Mouse (Mus musculus) c-Kit-negative CD71-positive TER-119-positive erythroid progenitor cells, embryonic 14.5 days (primary cell): ENCODE data around the gene Eva1b.

ENCODE experiments used
- DNase-seq: peaks from one replicate; pipeline ENCODE4 v3.0.0-alpha.2; 2013; ENCODE audit warnings: low read depth, low spot score

Eva1b gene

DNA sequence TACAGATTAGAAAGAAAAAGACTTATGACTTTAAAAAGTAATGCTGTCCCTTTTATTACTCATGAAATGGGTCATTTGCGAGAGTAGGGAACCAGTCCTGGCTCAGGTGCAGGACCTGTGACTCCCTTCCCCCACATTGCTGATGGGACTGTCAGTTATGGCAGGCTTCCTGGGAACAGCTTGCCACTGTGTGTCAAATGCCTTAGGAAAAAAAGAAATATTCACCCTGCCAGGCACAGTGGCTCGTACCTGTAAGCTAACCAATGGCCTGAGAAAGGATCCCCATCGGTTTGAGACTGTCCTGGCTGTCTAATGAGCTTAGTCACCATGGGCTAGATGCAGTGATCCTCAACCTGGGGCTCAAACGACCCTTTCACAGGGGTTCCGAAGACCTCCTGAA, 27.5 kb upstream of the Eva1b start:
- no peak for DNase-seq

DNA sequence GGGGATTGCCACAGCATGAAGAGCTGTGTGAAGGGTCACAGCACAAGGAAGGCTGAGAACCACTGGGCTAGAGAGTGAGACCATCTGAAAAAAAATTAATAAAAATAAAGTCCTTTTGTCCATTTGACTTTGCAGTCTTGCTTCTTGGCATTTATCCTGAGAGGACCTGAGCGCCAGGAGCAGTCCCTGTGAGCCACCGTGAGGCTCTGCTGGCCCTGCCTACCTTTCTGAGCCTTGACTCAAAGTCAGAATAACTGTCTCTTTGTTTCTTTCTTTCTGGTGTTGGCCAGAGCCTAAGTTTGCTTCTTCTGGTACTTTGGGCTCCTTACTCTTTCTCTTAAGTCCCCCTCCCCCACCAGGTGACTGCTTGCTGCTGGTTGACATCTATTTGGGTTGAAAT, 27.0 kb upstream of the Eva1b start:
- DNase-seq = no peak

DNA sequence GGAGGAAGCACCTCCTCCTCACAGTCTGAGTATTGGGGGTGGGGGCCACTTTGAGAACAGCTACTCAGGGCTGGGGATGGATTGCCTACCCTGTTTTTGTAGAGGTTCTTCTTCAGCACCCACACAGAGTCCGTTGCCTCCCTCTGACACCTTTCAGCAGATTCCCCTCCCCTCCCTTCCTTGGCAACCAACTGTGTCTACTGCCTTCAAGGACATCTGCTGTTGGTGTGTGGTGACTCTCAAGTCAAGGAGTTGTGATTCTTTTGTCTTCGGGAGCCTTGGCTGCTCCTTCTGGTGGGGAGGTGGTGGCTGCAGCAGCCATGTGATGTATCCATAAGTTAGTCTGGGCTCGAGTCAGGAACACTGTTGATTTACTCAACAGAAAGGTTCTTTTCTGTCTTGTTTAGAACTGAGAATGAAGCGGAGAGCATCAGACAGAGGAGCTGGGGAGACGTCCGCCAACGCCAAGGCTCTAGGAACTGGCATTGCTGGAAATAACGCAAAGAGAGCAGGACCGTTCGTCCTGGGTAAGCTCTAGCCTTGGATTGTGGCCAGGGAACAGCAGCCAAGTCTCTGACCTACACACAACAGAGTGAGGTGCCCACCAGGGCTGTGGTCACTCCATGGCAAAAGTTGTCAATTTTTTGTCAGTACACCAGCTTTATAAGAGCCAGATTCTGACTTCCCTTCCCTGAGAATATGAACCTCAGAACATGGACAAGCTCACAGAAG, 24.1 kb upstream of the Eva1b start:
- DNase-seq = no peak

DNA sequence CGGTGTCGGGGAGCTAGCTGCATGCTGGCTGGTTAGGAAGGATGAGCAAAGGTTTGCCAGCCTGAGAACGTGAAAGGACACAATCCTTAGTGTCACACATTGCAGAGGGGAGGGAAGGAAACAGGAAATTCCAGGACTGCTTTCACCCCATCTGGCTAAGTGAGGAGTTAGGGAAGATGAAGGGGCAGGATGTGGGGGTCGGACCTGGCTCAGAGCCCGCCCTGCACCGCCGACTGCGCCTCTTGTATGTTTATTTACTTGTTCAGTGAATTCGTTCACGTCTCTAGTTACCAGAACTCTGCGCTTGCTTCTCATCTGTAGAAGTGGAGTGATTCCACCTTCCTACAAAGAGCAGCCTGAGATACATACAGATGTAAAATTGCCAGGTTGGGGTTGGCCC, 17.0 kb upstream of the Eva1b start:
- DNase-seq = no peak

DNA sequence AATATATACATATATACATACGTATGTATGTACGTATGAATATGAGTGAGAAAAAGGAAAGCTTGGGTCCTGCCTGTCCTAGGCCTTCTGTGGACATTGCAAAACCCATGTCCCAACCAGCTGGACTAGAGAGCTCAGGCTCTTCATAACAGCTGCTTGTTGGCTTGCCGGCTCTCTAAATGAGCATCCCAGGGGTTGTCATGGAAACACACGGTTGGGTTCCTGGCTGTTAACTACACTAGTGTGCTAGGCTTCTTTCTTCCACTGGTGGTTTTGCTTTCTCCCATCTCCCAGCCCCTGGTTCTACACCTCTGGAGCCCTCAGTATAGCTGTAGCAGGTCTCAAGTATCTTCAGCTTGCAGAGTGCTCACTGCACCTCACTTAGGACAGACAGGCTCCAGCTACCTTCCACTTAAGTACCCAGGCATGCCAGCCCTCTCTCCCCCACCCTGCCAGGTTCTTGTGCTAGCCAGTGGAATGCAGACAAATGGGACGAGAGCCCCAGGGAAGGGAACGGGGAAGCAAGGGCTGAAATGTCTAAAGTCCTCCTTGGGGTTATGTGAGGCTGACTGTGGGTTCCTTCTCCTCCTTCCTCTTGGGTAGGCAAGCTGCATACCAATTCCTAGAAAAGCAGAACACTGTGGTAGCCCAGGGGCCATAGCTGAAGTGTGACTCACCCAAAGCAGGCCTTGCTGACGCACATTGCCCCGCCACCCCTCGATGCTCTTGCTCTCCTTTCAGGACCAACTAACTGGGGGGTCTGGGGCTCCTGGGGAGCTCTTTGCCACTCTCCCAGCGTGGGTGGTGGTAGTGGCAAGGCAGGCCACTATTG, 16.0 kb upstream of the Eva1b start:
- DNase-seq = no peak

DNA sequence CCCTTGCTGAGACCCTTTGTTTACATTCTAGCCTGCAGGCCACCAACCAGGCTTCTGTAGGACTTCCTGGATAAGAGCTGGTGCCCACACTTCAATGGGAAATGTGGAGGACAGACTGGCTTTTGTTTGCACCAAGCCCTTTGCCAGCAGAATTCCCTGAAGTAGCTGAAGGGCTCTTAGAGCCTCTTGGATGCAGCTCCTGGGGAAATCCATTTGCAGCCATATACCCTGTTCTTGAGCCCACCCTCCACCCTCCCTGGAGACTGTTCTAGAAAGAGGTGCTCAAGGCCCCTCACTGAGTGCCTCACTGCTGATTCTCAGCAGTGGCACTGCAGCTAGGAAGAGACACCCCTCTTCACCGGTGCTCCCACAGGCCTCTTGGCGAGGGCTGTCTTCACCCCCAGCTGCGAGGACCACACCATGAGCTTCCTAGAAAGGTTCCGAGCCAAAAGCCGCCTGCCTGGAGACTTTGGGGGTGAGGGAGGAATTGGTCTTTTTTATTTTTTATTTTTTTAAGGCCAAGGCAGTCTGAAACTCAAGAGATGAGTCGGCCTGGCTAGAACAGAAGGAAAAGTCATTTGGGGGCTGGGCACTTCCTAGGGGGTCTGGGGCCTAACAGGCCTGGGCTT, 14.8 kb upstream of the Eva1b start:
- DNase-seq = no peak

DNA sequence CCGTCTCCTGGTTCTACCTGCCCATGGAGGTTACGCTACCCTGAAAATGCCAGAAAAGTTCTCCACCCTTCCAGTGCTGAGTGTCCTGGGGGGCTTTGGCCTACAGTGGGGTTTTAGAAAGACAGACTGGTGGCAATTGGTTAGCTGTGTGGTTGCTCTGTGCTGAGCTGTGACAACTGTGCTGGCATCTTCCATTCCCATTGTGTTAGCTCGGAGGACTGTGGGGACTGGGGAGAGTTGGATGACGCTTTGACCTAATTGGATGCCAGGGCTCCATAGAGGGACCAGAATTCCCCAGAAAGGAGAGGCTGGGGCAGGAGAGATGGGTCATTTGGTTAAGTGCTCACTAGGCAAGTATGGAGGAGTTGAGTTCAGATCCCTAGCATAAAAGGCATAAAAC, 13.3 kb upstream of the Eva1b start:
- DNase-seq = no peak

DNA sequence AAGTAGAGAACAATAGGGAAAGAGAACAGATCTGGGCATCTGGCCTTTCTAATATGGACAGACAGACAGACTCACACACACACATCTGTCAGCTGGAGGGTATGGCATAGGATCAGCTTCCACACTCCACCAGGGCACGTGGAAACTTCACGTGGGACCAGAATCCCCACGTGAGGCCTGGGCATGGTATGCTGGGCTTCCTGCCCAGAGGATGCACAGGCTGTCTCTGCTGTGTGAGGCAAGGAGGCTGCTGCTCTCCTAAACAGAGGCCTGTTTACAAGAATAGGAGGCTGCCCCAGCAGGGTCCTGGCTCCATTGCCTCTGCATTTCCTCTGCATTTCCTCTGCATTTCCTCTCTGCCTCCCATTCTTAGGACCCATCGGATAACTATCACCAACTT, 12.9 kb upstream of the Eva1b start:
- DNase-seq = no peak

DNA sequence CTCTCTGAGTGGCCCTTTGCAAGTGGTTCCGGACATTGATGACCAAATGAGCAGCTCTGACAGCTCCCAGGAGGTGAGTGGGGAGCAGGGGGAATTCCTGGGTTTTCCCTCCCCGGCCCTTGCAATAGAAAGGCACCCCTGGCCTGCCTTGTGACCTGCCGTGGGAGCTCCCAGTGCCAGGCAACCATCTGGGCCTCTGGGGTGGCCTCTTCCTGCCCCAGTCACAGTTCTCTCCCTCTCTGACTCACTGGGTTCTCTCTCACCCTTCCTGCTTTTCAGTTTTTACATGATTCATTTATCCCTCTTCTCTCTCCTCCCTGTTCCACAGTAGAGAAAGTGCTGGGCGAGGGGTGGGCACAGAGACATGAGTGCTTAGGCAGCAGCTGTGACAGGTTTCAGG, 9.8 kb upstream of the Eva1b start:
- DNase-seq = no peak

DNA sequence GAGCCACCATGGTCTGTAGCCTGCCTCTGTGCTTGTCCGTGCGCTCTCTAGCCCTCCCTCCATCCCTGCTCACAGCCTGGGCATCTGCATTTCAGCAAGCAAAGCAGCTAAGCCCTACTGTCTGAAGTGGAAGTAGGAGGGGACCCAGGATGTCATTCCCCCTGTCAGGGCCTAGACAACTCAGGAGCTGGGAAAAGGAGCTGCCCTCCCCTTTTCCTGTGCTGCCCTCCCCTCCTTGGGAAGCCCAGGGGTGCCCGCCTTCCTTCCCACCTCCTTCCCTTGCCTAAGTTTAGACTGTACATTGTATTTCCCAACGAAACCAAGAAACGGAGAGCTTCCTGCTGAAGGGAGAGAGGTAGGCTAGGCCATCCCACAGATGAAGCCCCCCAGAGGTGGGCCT, 6.5 kb upstream of the Eva1b start:
- no peak for DNase-seq

DNA sequence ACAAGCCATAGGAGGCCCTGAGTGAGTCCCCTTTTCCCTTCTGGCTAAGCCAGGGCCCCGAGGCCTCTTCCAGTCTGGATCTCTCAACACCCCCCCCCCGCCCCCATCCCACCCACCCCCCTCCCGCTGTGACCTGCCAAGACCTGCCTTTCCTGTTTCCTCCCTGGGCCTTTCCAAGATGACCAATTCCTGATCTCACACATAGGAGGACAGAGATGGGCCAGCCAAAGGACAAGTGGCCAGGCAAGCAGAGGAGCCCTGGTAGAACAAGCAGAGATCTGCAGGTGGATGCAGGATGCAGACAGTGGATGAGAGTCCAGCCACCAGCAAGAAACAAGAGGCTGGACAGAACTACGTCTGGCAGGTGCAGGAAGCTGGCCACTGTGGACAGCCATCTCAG, 2.1 kb upstream of the Eva1b start:
- DNase-seq = no peak

DNA sequence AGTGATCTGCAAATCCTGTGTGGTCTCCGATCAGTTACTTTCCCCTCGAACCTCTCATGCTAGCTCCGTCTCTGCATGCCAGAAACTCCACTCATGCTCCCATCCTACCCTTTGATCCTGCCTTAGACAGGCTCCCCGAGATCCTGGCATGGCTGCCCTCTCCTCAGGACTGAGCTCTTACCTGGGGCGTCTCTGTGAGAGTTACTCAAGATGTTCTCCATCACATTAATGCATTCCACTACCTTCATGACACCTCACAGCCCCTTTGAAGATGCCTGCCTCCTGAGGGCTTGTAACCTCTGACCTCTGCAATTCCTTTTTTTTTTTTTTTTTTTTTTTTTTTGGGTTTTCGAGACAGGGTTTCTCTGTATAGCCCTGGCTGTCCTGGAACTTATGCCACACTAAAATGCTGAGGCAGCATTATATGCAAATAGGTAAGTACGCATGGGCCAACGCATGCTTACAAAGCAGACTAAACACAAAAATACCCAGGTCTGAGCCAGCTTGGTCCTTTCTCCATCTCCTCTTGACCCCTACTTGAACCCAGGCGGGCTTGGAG, 491 bp upstream of the Eva1b start:
- DNase-seq = no peak

DNA sequence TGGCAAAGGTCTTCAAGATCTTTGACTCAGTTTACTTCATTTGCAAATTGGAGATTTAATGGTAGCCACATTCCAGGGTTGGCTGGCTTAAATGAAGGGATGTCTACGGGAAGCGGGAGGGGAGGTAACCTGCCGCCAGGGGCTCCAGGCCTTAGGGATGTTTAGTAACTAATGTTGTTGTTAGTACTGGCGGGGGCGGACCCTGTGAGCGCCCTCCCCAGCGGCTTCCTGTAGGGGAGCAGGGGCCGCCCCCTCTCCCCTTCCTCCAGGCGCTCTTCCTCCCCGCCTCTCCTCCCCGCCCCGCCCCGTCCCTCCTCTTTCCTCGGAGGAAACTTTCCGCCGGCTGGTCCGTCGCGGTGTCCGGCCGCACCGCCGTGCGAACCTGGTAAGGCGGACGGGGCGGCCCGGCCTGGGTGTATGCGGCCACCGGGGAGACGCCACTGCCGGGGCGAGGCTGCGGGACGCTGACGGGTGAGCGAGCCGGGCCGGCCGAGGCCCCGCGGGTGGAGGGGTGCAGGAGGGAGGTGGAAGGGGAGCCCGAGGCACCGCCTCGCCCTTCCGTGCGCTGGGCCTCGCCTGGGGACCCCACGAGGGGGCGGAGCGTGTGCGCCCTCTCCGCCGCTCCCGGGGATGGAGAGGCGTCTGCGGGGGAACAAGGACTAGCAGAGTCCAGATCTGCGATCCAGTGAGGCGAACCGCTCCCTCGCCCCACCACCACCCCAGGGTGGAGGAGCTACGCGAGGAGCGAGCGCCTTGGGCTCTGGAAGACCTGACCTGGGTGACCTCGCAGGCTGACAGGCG, 817 bp downstream of the Eva1b start:
- no peak for DNase-seq

DNA sequence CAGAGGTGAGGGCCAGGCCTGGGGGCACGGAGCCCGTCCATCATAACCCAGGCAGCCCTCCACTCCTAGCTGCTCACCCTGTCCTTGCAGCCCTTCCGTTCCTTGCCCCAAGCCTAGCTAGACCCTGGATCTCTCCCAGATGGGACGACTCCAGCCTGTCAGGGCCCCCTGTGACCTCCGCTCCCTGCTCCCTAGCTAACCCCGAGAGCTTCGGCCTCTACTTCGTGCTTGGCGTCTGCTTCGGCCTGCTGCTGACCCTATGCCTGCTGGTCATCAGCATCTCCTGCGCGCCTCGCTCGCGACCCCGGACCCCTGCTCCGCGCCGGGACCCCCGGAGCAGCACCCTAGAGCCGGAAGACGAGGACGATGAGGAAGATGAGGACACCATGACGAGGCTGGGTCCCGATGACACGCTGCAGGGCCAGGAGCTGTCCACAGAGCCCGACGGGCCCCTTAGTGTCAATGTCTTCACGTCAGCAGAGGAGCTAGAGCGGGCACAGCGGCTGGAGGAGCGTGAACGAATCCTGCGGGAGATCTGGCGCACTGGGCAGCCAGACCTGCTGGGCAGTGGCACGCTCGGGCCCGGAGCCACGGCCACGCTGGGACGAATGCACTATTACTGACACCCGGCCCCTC, 1.6 kb downstream of the Eva1b start:
- no peak for DNase-seq

DNA sequence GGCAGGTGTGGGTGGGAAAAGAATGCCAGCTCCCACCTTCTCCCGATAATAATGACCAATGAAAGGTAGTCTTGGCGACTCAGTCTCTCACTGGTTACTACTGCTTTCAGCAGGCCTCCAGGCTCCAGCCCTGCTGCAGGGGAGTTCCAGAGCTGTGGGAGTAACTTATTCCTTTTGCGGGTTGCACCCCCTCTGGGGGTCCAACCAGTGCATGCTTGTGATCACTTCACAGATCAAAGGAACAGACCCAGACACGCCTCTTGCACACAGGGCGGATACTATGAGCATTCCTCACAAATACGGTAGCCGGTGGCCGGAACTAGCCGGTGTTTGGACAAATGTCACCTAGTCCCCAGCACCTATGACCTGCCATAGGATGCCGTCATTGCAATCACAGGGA, 2.3 kb downstream of the Eva1b start:
- no peak for DNase-seq

DNA sequence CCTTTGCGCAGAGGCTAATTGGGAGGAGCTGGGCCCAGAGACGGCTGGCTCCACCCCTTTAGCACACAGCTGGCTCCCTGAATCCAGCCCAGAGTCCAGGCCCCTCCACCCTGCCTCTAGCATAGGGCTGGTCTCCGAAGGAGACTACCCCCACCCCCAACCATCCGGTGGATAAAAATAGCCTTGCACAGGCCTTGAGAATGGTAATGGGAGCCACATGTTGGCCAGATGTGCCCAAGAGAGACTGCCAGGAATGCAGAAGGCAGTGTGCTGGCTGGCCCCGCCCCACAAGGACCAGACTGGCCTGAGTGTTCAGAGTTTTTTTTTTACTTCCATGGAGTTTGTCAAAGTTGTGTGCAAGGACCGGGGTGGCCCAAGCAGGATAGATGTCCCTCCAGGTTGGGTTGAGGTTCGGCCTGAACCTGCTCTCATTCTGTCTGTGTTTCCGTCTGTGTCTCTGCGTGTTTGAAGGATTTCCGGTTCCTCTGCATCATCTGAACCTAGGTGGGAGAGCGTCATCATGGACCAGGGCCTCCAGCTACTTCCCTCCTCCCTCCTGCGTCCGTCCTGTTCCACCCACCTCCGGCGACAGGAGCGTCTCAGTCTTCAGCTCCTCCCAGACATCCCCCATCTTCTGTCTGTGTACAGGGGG, 2.9 kb downstream of the Eva1b start:
- no peak for DNase-seq

DNA sequence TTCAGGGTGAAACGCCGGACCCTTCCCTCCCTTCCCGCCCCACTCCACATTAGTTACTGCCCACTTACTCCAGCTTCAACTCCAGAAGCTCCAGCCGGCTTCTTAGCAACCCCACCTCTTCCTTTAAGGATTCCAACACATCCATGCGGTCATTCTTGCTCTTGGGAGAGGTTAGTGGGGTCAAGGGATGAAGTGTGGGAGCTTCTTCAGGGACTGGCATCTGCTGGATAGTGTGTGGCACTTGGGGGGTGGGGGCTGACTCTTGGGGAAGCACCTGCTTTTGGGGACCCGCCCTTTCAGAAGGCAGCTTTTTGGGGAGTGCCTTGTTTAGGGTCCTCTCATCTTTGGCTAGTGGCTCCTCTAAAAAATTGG, 3.4 kb downstream of the Eva1b start:
- no peak for DNase-seq

DNA sequence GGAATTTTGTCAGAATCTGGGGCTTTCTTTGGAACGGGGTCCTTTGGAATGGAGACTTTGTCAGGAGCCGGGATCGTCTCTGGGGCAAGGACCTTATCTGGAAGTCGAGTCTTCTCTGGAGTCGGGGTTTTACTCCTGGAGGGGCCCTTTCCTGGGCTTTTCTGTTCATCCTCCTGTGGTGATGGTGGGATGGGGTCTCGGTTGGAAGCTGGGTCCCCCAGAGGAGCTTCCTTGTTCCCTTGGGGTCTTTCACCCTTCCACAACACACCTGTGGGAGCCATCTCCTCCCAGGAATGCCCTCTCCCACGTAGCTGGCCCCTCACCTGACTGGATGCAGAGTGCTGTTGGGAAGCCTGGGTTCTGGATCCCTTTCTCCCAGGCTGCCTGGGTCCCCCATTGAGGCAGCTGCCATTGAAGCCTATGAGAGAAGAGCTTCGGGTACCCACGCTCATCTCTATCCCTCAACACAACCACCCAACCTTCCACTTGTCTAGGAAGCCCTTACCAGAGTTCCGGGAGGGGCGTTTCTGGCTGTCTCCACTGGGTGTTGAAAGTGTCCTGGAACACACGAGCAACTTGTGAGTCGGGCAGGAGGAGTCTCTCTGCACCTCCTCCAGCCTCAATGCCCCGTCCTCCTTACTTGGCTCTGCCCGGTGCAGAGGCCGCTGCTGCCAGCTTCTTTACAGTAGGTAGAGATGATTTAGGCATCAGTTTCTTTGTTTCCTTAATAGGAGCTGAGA, 4.3 kb downstream of the Eva1b start:
- no peak for DNase-seq

DNA sequence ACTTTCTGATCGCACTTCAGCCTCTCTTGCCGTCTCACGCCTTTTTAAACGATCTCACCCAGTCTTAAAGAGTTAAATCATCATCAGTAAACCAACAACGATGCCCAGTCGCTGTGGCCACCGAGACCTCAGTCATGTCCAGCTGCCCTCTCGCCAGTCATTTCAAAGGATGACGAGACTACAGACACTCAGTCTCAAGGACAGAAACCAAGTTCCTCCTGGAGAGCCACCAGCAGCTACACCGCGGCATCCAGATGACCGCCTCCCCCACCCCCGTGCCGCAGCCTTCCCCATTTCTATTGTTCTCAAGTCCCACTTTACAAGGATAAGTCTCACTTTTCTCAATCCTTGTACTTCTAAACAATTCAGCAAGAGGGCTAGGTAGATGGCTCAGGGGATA, 5.3 kb downstream of the Eva1b start:
- DNase-seq = no peak

DNA sequence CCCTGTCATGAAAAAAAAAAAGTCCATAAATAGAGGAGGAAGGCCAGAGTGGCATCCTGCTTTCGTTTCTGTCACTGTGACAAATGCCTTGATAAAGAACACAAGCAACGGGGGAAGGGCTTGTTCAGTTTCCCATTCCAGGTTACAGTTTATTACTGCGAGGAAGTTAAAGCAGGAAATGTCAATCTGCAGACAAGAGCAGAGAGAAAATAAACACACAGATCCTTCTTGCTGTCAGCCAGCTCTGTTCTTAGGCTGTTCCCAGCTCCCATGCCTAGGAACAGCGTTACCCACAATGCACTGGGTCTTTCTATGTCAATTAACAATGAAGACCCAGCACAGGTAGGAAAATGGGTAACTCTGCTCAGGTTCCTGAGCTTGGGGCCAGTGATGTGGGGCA, 7.6 kb downstream of the Eva1b start:
- no peak for DNase-seq
